In the genomic region with DNA sequence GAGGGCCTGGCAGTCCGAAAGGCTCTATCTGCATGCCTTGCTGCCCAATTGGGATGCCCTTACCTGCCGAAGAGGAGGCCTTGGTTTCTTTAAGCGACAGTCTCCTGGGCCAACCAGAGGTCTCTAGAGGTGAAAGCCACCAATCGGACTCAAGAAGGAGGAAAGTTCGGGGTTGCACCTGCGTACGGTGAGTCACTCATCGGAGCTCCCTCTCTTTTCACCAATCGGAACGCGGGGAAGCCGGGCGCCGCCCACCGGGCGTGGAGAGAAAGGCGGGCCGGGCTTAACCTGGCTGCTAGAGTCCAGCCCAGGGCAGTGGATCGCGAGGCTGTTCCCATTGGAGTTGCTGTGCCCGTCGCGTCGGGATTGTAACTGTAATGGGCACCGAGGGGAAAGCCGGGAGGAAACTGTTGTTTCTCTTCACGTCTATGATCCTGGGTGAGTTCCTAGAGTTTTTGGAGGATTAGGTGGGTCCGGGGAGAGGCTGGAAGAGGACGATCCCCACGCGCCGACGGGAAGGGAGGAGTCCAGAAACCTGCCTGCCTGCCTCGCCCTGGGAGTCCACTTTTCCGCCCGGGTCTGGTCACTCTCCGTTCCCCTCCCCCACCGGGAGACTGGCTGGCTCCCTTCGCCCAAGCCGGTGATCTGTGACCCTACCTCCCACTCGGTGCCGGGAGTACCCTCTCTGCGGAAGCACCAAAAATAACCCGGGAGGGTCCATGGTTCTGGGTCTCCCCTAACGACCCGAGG, we compare ENCODE assay signal across 8 mouse cellular contexts. TPM values are rescaled to one million over a fixed set of nuclear protein-coding genes. Genes with fewer than 3 reads are reported as not detected.
DNase-seq lines count a peak whose midpoint lies in the region; ATAC-seq and TF ChIP-seq lines count a peak whose summit lies in the region.

A gene (plus strand): TSS at position 272 of the 750 bp plus-strand sequence.

- peaks cover 21% of the 10 kb centered on the region for H3K4me1 ChIP-seq in G1E (ENCODE audit: insufficient read depth, low read depth, low read length)
- H3K4me1 ChIP-seq in brown adipose tissue, adult 24 weeks (ENCODE audit: control insufficient read depth, insufficient read depth, insufficient read length, low read length) = peaks cover 9% of the 10 kb centered on the region
- peaks cover 33% of the 10 kb centered on the region for H3K4me1 ChIP-seq in heart, embryonic 16.5 days (ENCODE audit: control insufficient read depth, insufficient read depth, low read length)
- peaks cover 18% of the 10 kb centered on the region for H3K4me1 ChIP-seq in small intestine, adult 2 months (ENCODE audit: control insufficient read depth, insufficient read depth, insufficient read length, low read length)

- peak; percentile 97 for TF ChIP-seq POLR2A in small intestine, adult 2 months (IDR thresholded peaks at IDR 0.05; ENCODE audit: low read depth, low read length)

- peak within 1 kb of the TSS; percentile 99 for H3K27ac ChIP-seq in brown adipose tissue, adult 24 weeks (replicated peaks; ENCODE audit: low read depth, low read length)
- peak within 1 kb of the TSS; percentile 89 for H3K27ac ChIP-seq in heart, embryonic 16.5 days (ENCODE audit: low read length)
- H3K27ac ChIP-seq in small intestine, adult 2 months (ENCODE audit: insufficient read depth, low read depth, low read length) = peak within 1 kb of the TSS; percentile 96

- no peak for ATAC-seq in G1E (ENCODE audit: extremely low read depth, insufficient number of reproducible peaks, low FRiP score, poor library complexity, severe bottlenecking)
- 0 out of 2 replicates have a peak, but pooled peaks have one; percentile 46 for ATAC-seq in erythroid progenitor cell, adult 5-6 weeks (replicated peaks; ENCODE audit: low FRiP score, poor library complexity, severe bottlenecking)
- ATAC-seq in heart, embryonic 16.5 days (replicated peaks; ENCODE audit: extremely low read depth, insufficient read depth, low FRiP score) = peak; percentile 72
- peak; percentile 81 for ATAC-seq in megakaryocyte, adult 5-6 weeks (ENCODE audit: poor library complexity, severe bottlenecking)

- WGBS in heart, embryonic 16.5 days = under 1% methylated on average over 46 of the region's 46 CpGs
- WGBS in small intestine, adult 2 months = under 1% methylated on average over 46 of the region's 46 CpGs

- peak within 1 kb of the TSS; percentile 76 for H3K4me2 ChIP-seq in heart, embryonic 16.5 days (ENCODE audit: low read depth, low read length)

- no peaks in the 10 kb centered on the region for H3K36me3 ChIP-seq in G1E (replicated peaks)
- no peaks in the 10 kb centered on the region for H3K36me3 ChIP-seq in heart, embryonic 16.5 days (ENCODE audit: control insufficient read depth, insufficient read depth)
- H3K36me3 ChIP-seq in small intestine, adult 2 months (ENCODE audit: control insufficient read depth, insufficient read depth, low read length) = no peaks in the 10 kb centered on the region

- H3K4me3 ChIP-seq in G1E (ENCODE audit: low read depth, low read length) = peak within 1 kb of the TSS; percentile 61; the same call in 1 of the 2 replicates
- H3K4me3 ChIP-seq in brown adipose tissue, adult 24 weeks (ENCODE audit: insufficient read depth, low read depth, low read length) = peak within 1 kb of the TSS; percentile 91
- H3K4me3 ChIP-seq in heart, embryonic 16.5 days (ENCODE audit: low read length) = peak within 1 kb of the TSS; percentile 92
- peak within 1 kb of the TSS; percentile 78 for H3K4me3 ChIP-seq in small intestine, adult 2 months (ENCODE audit: low read depth, low read length)

- no peak for TF ChIP-seq CTCF in G1E (IDR thresholded peaks at IDR 0.05; ENCODE audit: low read depth, low read length)
- TF ChIP-seq CTCF in small intestine, adult 2 months (IDR thresholded peaks at IDR 0.05; ENCODE audit: extremely low read depth, insufficient read length, insufficient replicate concordance, low read depth, low read length) = no peak

- peaks cover 47% of the 10 kb centered on the region for H3K27me3 ChIP-seq in G1E (ENCODE audit: insufficient read depth, low read length)
- no peaks in the 10 kb centered on the region for H3K27me3 ChIP-seq in heart, embryonic 16.5 days (ENCODE audit: control insufficient read depth, insufficient read depth, low read length)
- H3K27me3 ChIP-seq in small intestine, adult 2 months (ENCODE audit: control insufficient read depth, insufficient read depth, low read length) = no peaks in the 10 kb centered on the region

- no peak for DNase-seq in G1E (ENCODE audit: low spot score)
- peak; percentile 96 for DNase-seq in kidney, postnatal 14 days
- peak; percentile 93 for DNase-seq in yolk sac, embryonic 10.5 days (ENCODE audit: low spot score)

- no peaks in the 10 kb centered on the region for H3K9me3 ChIP-seq in G1E (replicated peaks)
- H3K9me3 ChIP-seq in heart, embryonic 16.5 days (replicated peaks; ENCODE audit: control insufficient read depth, low read length) = no peaks in the 10 kb centered on the region

- peak within 1 kb of the TSS; percentile 87 for H3K9ac ChIP-seq in heart, embryonic 16.5 days (ENCODE audit: low read length)

RNA-seq across cellular contexts. Expression of the gene that starts here (rescaled TPM):
- total RNA-seq in G1E (2014; fragmentation: Nextera tagmentation) = not detected in 2 replicates
- total RNA-seq in G1E (2017) = 0.11 and 1.2 TPM in 2 replicates
- polyA plus RNA-seq in G1E (2012) = not detected in 2 replicates
- polyA plus RNA-seq in brown adipose tissue, adult 24 weeks (2012; ENCODE audit: insufficient read depth, insufficient read length, missing spikeins) = 42.9 and 45.1 TPM in 2 replicates
- not detected in 2 replicates for total RNA-seq in erythroid progenitor cell, adult 5-6 weeks (2015; ENCODE audit: low replicate concordance)
- total RNA-seq in erythroid progenitor cell, adult 5-6 weeks (2017; ENCODE audit: low replicate concordance) = not detected in 2 replicates
- 76.1 and 80.0 TPM in 2 replicates for polyA plus RNA-seq in heart, embryonic 16.5 days (2015; fragmentation: Nextera tagmentation; extraction: Ambion mirVana)
- total RNA-seq in megakaryocyte, adult 5-6 weeks (2015) = 0.33 and 0.59 TPM in 2 replicates
- total RNA-seq in megakaryocyte, adult 5-6 weeks (2017) = not detected in 2 replicates
- 49.7 and 142 TPM in 2 replicates for polyA plus RNA-seq in small intestine, adult 2 months (2012; rRNA removed)

Comparison
In these comparisons a context has a peak if more than half of its experiments do, and no peak if none do; other contexts are left out.
1. RNA of the gene that starts here (polyA plus RNA-seq): 49.7 to 142 TPM in small intestine, adult 2 months, 76.1 to 80.0 TPM in heart, embryonic 16.5 days and 42.9 to 45.1 TPM in brown adipose tissue, adult 24 weeks; not detected in G1E; every median in the first group is over 10 times any median in the second.
2. Peak in ATAC-seq in erythroid progenitor cell, adult 5-6 weeks; RNA of the gene not detected or under 1 TPM.
3. Peak in ATAC-seq in megakaryocyte, adult 5-6 weeks; RNA of the gene not detected or under 1 TPM.
4. Peak in every context shown above with its lines, with median percentiles within 50 percentile points of each other: H3K4me3 ChIP-seq and H3K27ac ChIP-seq.